Mouse (Mus musculus): ENCODE measurements around the gene Gm45062. TPM values are rescaled to one million over a fixed set of nuclear protein-coding genes. Genes with fewer than 3 reads are reported as not detected.

The Gm45062 gene
- total RNA-seq, 1 experiment: 1.5 TPM

DNA sequence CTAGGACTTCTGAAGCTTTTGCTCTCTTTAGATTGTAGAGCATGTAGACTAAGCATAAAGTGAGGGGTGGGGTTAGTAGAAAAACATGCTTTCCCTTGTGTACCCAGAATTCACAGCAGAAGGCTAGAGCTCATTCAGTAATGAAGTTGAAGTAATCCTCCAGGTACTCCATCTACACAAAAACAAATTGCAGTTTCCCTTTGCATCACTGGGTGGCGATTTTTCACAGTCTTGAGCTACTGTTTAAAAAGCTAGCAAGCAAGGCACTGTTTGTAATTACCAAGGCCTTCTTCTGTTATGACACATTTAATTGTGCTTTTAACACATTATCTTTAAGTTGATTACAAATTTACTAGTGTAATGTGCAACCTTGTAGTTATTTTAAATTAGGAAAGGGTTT, 15.8 kb downstream of the Gm45062 start:
- Histone ChIP-seq H3K36me3 (ENCODE audit: control insufficient read depth, insufficient read depth, low read length, poor library complexity, severe bottlenecking) (no peaks in the 10 kb centered on the region), H3K9me3 (ENCODE audit: control insufficient read depth, insufficient read depth, low read depth, low read length) (no peaks in the 10 kb centered on the region), H3K9ac (ENCODE audit: insufficient read depth, low read depth, low read length, poor library complexity, severe bottlenecking) (no peak overlapping the region), H3K27ac (ENCODE audit: insufficient read depth, low read depth, low read length, poor library complexity, severe bottlenecking) (no peak overlapping the region), H3K4me3 (ENCODE audit: insufficient read depth in 1 of 2, low read depth in 1 of 2, low read length in 2 of 2, poor library complexity in 1 of 2, severe bottlenecking in 1 of 2) (no peak overlapping the region), H3K4me1 (ENCODE audit: control insufficient read depth in 2 of 2, insufficient read depth in 2 of 2, low read length in 2 of 2, poor library complexity in 1 of 2) (no peaks in the 10 kb centered on the region)
- DNase-seq (ENCODE audit: low read depth, low spot score): no peak
- TF ChIP-seq MAFK (IDR thresholded peaks at IDR 0.05; ENCODE audit: insufficient read depth, low read depth, low read length) (no peak), ZC3H11A (IDR thresholded peaks at IDR 0.05; ENCODE audit: borderline replicate concordance, low read depth, low read length) (no peak), HCFC1 (IDR thresholded peaks at IDR 0.05; ENCODE audit: borderline replicate concordance, insufficient read depth, low read length) (no peak), CHD2 (IDR thresholded peaks at IDR 0.05; ENCODE audit: low read depth, low read length) (no peak), ZNF384 (IDR thresholded peaks at IDR 0.05; ENCODE audit: low read depth, low read length) (no peak)
- in situ Hi-C loops (cut with MboI; ENCODE audit: low sequenced_read_pairs in 2 of 2, unreplicated experiment in 2 of 2): loop anchor here in 1 of 2 experiments (10.0 kb wide), 1 partner anchor 460 kb away; no protein-coding TSS in a partner anchor

DNA sequence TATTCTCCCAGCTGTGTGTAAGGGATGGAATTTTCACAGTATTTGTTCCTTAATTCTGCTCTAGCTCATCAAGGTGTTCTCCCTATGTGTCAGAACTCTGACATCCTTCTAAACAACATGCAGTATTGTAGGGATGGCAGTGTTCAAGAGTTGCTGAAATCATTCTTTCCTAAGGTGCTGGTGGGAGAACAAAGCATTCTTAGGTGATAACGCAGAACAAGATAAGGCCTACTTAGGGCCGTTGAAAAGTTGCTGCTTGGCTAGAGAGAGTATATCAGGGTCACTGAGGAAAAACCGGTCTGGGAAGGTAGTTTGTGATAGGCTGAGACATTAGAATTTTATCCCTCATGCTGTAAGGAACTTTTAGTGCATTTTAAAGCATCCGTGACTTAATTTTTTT, 17.2 kb downstream of the Gm45062 start:
- Histone ChIP-seq H3K36me3 (ENCODE audit: control insufficient read depth, insufficient read depth, low read length, poor library complexity, severe bottlenecking) (no peaks in the 10 kb centered on the region), H3K4me3 (ENCODE audit: insufficient read depth in 1 of 2, low read depth in 1 of 2, low read length in 2 of 2, poor library complexity in 1 of 2, severe bottlenecking in 1 of 2) (no peak overlapping the region), H3K4me1 (ENCODE audit: control insufficient read depth in 2 of 2, insufficient read depth in 2 of 2, low read length in 2 of 2, poor library complexity in 1 of 2) (no peaks in the 10 kb centered on the region), H3K27ac (ENCODE audit: insufficient read depth, low read depth, low read length, poor library complexity, severe bottlenecking) (no peak overlapping the region), H3K9ac (ENCODE audit: insufficient read depth, low read depth, low read length, poor library complexity, severe bottlenecking) (no peak overlapping the region), H3K9me3 (ENCODE audit: control insufficient read depth, insufficient read depth, low read depth, low read length) (no peaks in the 10 kb centered on the region)
- in situ Hi-C loops (cut with MboI; ENCODE audit: low sequenced_read_pairs in 2 of 2, unreplicated experiment in 2 of 2): loop anchor here in 1 of 2 experiments (10.0 kb wide), 1 partner anchor 458 kb away; no protein-coding TSS in a partner anchor
- DNase-seq (ENCODE audit: low read depth, low spot score): no peak
- TF ChIP-seq CHD2 (IDR thresholded peaks at IDR 0.05; ENCODE audit: low read depth, low read length) (no peak), ZNF384 (IDR thresholded peaks at IDR 0.05; ENCODE audit: low read depth, low read length) (no peak), ZC3H11A (IDR thresholded peaks at IDR 0.05; ENCODE audit: borderline replicate concordance, low read depth, low read length) (no peak), MAFK (IDR thresholded peaks at IDR 0.05; ENCODE audit: insufficient read depth, low read depth, low read length) (no peak), HCFC1 (IDR thresholded peaks at IDR 0.05; ENCODE audit: borderline replicate concordance, insufficient read depth, low read length) (no peak)

- DNase-seq (ENCODE audit: low read depth, low spot score): no peak
- TF ChIP-seq CHD2 (IDR thresholded peaks at IDR 0.05; ENCODE audit: low read depth, low read length) (no peak), HCFC1 (IDR thresholded peaks at IDR 0.05; ENCODE audit: borderline replicate concordance, insufficient read depth, low read length) (no peak), MAFK (IDR thresholded peaks at IDR 0.05; ENCODE audit: insufficient read depth, low read depth, low read length) (no peak), ZC3H11A (IDR thresholded peaks at IDR 0.05; ENCODE audit: borderline replicate concordance, low read depth, low read length) (no peak), ZNF384 (IDR thresholded peaks at IDR 0.05; ENCODE audit: low read depth, low read length) (no peak)
- in situ Hi-C loops (cut with MboI; ENCODE audit: low sequenced_read_pairs in 2 of 2, unreplicated experiment in 2 of 2): loop anchor here in 1 of 2 experiments (10.0 kb wide), 1 partner anchor 456 kb away; no protein-coding TSS in a partner anchor
- H3K36me3 ChIP-seq (ENCODE audit: control insufficient read depth, insufficient read depth, low read length, poor library complexity, severe bottlenecking): no peaks in the 10 kb centered on the region
- H3K9ac ChIP-seq (ENCODE audit: insufficient read depth, low read depth, low read length, poor library complexity, severe bottlenecking): no peak overlapping the region
- H3K4me1 ChIP-seq (ENCODE audit: control insufficient read depth in 2 of 2, insufficient read depth in 2 of 2, low read length in 2 of 2, poor library complexity in 1 of 2): no peaks in the 10 kb centered on the region
- no peak overlapping the region for H3K27ac ChIP-seq (ENCODE audit: insufficient read depth, low read depth, low read length, poor library complexity, severe bottlenecking)
- H3K9me3 ChIP-seq (ENCODE audit: control insufficient read depth, insufficient read depth, low read depth, low read length): no peaks in the 10 kb centered on the region
- H3K4me3 ChIP-seq (ENCODE audit: insufficient read depth in 1 of 2, low read depth in 1 of 2, low read length in 2 of 2, poor library complexity in 1 of 2, severe bottlenecking in 1 of 2): no peak overlapping the region
Measured at GRCm38 (mm10) chr6:8278426-8279002, 19.3 kb downstream of the Gm45062 start.

- in situ Hi-C loops (cut with MboI; ENCODE audit: low sequenced_read_pairs in 2 of 2, unreplicated experiment in 2 of 2): no loop called here
- Histone ChIP-seq H3K4me1 (ENCODE audit: control insufficient read depth in 2 of 2, insufficient read depth in 2 of 2, low read length in 2 of 2, poor library complexity in 1 of 2) (no peaks in the 10 kb centered on the region), H3K36me3 (ENCODE audit: control insufficient read depth, insufficient read depth, low read length, poor library complexity, severe bottlenecking) (no peaks in the 10 kb centered on the region), H3K4me3 (ENCODE audit: insufficient read depth in 1 of 2, low read depth in 1 of 2, low read length in 2 of 2, poor library complexity in 1 of 2, severe bottlenecking in 1 of 2) (no peak overlapping the region), H3K9ac (ENCODE audit: insufficient read depth, low read depth, low read length, poor library complexity, severe bottlenecking) (no peak overlapping the region), H3K27ac (ENCODE audit: insufficient read depth, low read depth, low read length, poor library complexity, severe bottlenecking) (no peak overlapping the region), H3K9me3 (ENCODE audit: control insufficient read depth, insufficient read depth, low read depth, low read length) (no peaks in the 10 kb centered on the region)
- DNase-seq (ENCODE audit: low read depth, low spot score): no peak
- TF ChIP-seq ZNF384 (IDR thresholded peaks at IDR 0.05; ENCODE audit: low read depth, low read length): no peak
- TF ChIP-seq CHD2 (IDR thresholded peaks at IDR 0.05; ENCODE audit: low read depth, low read length): no peak
Measured at GRCm38 (mm10) chr6:8283255-8283654, 24.0 kb downstream of the Gm45062 start.
